Mouse (Mus musculus): Measurements from ENCODE around the gene Syk. TPM values are rescaled to one million over a fixed set of nuclear protein-coding genes. Genes with fewer than 3 reads are reported as not detected.

Syk gene
- polyA plus RNA-seq, 1 experiment from 2014 or later = 8.8 TPM

DNA sequence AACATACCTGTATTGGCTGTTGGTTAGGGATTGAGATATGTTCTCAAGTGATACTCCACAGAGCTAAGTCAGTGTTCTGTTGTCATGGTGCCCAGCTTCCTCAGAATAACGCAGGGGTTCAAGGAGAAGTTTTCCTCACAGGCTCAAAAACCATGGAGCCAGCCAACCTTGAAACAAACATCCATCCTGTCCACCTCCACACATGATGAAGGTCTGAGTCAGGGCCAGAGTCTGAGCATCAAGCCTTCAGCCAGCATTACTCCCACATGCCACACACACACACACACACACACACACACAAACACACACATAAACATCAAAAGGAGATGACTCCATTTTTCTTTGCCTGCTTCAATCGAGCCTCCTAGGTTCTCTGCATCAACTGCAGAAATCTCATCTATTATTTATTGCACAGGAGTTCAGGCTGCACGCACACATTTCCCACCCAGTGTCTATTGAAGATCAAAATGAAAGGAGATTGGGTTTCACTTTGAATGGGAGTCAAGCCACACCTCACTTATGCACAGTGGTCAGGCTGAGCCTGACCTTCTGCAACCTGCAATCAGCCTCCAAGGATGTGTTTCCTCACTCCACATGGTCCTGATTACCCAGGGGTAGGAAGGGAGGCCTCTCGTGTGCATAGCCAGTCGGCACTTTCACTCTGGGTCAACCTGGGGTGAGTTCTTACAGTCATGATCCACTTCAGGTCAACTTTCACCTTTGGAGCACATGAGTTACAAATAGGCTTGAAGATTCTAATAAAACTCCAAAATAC, 93.9 kb downstream of the Syk start:
- Histone ChIP-seq H3K4me1 (replicated peaks) (peaks cover 10% of the 10 kb centered on the region), H3K27me3 (replicated peaks) (no peaks in the 10 kb centered on the region), H3K9ac (no peak overlapping the region), H3K27ac (ENCODE audit: poor library complexity, severe bottlenecking) (no peak overlapping the region), H3K4me3 (no peak overlapping the region), H3K36me3 (no peaks in the 10 kb centered on the region), H3K9me3 (replicated peaks) (peaks cover 12% of the 10 kb centered on the region; the same call in 1 of the 2 replicates), H3K4me2 (no peak overlapping the region)
- WGBS = 69% methylated on average over 5 of the region's 5 CpGs
- ATAC-seq (ENCODE audit: insufficient number of reproducible peaks, low FRiP score) = no peak

DNA sequence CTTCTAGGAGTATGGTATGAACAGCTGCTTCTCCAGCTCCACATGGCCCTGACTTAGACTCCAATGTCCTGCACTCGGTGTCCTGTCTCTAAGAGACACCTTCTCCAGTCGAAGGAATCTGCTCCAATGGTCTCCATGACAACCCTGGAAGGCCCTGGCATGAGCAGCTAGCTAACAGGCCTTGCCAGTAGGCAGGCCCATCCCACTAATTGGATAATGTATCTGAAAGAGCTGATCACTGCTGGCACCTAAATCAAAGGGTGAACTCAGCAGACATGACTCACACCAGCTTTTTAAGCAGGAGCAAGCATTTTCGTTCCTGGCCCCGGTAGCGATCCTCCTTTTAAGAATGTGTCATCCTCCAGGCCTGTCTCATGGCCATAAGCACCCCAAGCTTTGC, 96.9 kb downstream of the Syk start:
- H3K27ac ChIP-seq (ENCODE audit: poor library complexity, severe bottlenecking) = no peak overlapping the region
- H3K9me3 ChIP-seq (replicated peaks) = peaks cover 6% of the 10 kb centered on the region; the same call in 1 of the 2 replicates
- H3K4me2 ChIP-seq = no peak overlapping the region
- no peaks in the 10 kb centered on the region for H3K36me3 ChIP-seq
- 60% methylated on average over 5 of the region's 5 CpGs for WGBS
- no peaks in the 10 kb centered on the region for H3K27me3 ChIP-seq (replicated peaks)
- H3K4me3 ChIP-seq = no peak overlapping the region
- no peak for ATAC-seq (ENCODE audit: insufficient number of reproducible peaks, low FRiP score)
- H3K4me1 ChIP-seq (replicated peaks) = no peaks in the 10 kb centered on the region; the same call in 1 of the 2 replicates
- H3K9ac ChIP-seq = no peak overlapping the region

DNA sequence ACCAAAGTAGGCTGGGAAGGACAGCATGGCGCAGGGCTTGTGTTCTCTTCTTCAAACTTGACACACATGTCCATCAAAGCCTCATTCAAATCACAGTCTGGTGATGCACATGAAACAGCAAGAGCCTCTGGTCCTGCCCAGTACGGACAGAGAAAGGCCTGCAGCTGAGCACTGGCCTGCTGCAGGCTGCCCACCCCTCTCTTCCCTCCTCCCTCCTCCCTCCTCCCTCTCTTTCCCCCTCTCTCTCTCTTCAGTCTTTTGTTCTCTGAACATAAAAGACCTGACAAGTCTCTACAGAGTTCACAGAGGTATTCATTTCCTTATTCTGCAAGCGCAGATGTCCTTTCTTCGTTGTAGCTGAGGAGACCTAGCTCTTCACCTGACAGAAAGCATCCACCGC, 99.1 kb downstream of the Syk start:
- no peak overlapping the region for H3K27ac ChIP-seq (ENCODE audit: poor library complexity, severe bottlenecking)
- no peak for ATAC-seq (ENCODE audit: insufficient number of reproducible peaks, low FRiP score)
- H3K36me3 ChIP-seq = no peaks in the 10 kb centered on the region
- H3K4me2 ChIP-seq = no peak overlapping the region
- no peak overlapping the region for H3K4me3 ChIP-seq
- 84% methylated on average over 5 of the region's 5 CpGs for WGBS
- H3K27me3 ChIP-seq (replicated peaks) = no peaks in the 10 kb centered on the region
- no peaks in the 10 kb centered on the region for H3K4me1 ChIP-seq (replicated peaks)
- H3K9ac ChIP-seq = no peak overlapping the region
- peaks cover 6% of the 10 kb centered on the region; the same call in 1 of the 2 replicates for H3K9me3 ChIP-seq (replicated peaks)

DNA sequence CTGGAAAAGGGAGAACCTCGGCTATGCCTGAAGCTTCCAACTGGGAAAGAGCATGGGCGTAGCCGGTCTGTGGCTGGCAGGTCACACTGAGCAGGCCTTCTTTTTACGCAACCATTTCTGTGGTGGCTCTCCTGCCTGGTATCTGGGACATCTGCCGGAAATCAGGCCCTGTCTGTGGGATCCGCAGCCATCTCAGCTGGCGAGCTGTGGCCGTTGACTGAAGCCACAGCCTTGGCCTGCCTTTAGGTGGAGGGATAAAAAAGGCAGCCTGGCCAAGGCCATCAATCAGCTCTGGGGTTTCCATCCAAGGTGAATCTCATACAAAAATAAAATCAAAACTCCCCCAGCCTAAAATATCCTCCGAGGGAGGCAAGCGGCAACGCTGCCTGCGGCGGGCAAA, 107.5 kb downstream of the Syk start:
- H3K9me3 ChIP-seq (replicated peaks) = no peaks in the 10 kb centered on the region
- H3K4me2 ChIP-seq = no peak overlapping the region
- H3K27ac ChIP-seq (ENCODE audit: poor library complexity, severe bottlenecking) = no peak overlapping the region
- no peaks in the 10 kb centered on the region for H3K36me3 ChIP-seq
- H3K4me1 ChIP-seq (replicated peaks) = no peaks in the 10 kb centered on the region
- H3K9ac ChIP-seq = no peak overlapping the region
- H3K4me3 ChIP-seq = no peak overlapping the region
- no peak for ATAC-seq (ENCODE audit: insufficient number of reproducible peaks, low FRiP score)
- H3K27me3 ChIP-seq (replicated peaks) = peaks cover 5% of the 10 kb centered on the region; the same call in 1 of the 2 replicates
- 80% methylated on average over 13 of the region's 13 CpGs for WGBS

DNA sequence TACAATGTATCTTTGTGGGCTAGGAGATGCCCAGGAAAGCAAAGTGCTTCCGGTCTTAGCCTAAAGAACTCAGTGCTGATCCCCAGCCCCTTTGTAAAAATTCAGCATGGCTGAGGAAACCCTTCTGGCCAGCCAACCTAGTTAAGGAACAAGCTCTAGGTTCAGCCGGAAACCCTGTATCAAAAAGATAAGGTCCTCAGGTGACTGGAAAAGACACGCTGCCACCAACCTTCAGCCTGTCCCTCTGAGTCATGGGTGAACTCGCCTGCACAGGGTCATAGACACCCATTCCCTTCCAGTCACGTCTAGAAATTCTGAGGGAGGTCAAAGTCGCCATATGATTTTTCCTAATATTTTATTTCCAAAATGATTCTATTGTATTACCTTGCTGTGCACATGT, 109.3 kb downstream of the Syk start:
- H3K4me3 ChIP-seq = no peak overlapping the region
- WGBS = 63% methylated on average over 6 of the region's 6 CpGs

DNA sequence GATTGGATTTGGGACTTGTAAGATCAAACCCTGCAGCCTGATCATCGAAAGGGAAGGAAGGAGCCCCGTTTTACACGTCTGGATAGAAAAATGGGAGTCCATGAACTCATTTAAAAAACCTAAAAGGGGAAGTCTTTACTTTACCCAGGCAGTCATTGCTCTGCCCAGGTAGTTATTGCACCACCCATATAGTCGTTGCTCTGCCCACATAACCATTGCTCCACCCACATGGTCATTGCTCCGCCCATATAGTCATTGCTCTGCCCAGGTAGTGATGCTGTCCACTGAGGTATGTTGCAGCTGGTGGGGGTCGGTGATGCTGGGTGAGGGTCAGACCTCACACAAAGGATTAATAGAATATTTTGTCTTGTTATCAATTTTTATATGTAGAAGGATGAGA, 111.9 kb downstream of the Syk start:
- Histone ChIP-seq H3K9ac (no peak overlapping the region), H3K27me3 (replicated peaks) (no peaks in the 10 kb centered on the region), H3K36me3 (no peaks in the 10 kb centered on the region), H3K4me1 (replicated peaks) (no peaks in the 10 kb centered on the region), H3K27ac (ENCODE audit: poor library complexity, severe bottlenecking) (no peak overlapping the region), H3K4me3 (no peak overlapping the region), H3K4me2 (no peak overlapping the region), H3K9me3 (replicated peaks) (no peaks in the 10 kb centered on the region)
- WGBS = 77% methylated on average over 6 of the region's 6 CpGs
- ATAC-seq (ENCODE audit: insufficient number of reproducible peaks, low FRiP score) = no peak

More for the DNA sequence above, 109.3 kb downstream of the Syk start:
- ATAC-seq (ENCODE audit: insufficient number of reproducible peaks, low FRiP score) = no peak
- Histone ChIP-seq H3K4me2 (no peak overlapping the region), H3K27ac (ENCODE audit: poor library complexity, severe bottlenecking) (no peak overlapping the region), H3K36me3 (no peaks in the 10 kb centered on the region), H3K27me3 (replicated peaks) (peaks cover 5% of the 10 kb centered on the region; the same call in 1 of the 2 replicates), H3K9me3 (replicated peaks) (no peaks in the 10 kb centered on the region), H3K9ac (no peak overlapping the region), H3K4me1 (replicated peaks) (no peaks in the 10 kb centered on the region)

Other genes with a start within 250 kb of the Syk start
- gene Diras2, start 51.9 kb upstream of the Syk start, polyA plus RNA-seq (2016; fragmentation: Nextera tagmentation; extraction: Ambion mirVana) = 1.3 and 1.6 TPM in 2 replicates

All from heart, embryonic 12.5 days (tissue).